Mouse (Mus musculus) hindbrain, postnatal 0 days (tissue): ENCODE measurements at regions not wholly inside any gene's neighbourhood (a gene's known extent, or its start where the extent isn't known, plus 50 kb on each side); places are given as distances from the start of the nearest gene placed in this dataset.

Experiments used
- ATAC-seq: fragments of 200-750 bp; cut with Nextera tagmentation; 2 replicates; pipeline ENCODE4 v1.8.0; 2017; ENCODE audit warnings: mild to moderate bottlenecking, moderate TSS enrichment, moderate library complexity
- DNase-seq: peaks from one replicate; pipeline ENCODE4 v3.0.0-alpha.2; 2015; ENCODE audit warnings: low spot score
- H3K27ac ChIP-seq: fragments of 300-500 bp; sonication (generic); 2 replicates; pipeline ENCODE4 v1.5.1; 2014; ENCODE audit warnings: mild to moderate bottlenecking
- H3K27me3 ChIP-seq: fragments of 300-500 bp; sonication (generic); 2 replicates; pipeline ENCODE4 v1.6.1; 2014; ENCODE audit warnings: low read length, mixed read lengths; ENCODE audit not compliant: insufficient read depth
- H3K36me3 ChIP-seq: fragments of 300-500 bp; sonication (generic); 2 replicates; pipeline ENCODE4 v1.6.1; 2014; ENCODE audit warnings: low read length, mixed read lengths; ENCODE audit not compliant: insufficient read depth
- H3K4me1 ChIP-seq: fragments of 300-500 bp; sonication (generic); 2 replicates; pipeline ENCODE4 v1.6.1; 2014; ENCODE audit warnings: antibody characterized with exemption, low read length, mixed read lengths; ENCODE audit not compliant: insufficient read depth
- H3K4me2 ChIP-seq: fragments of 300-500 bp; sonication (generic); 2 replicates; pipeline ENCODE4 v1.6.1; 2014; ENCODE audit warnings: low read depth, mild to moderate bottlenecking, low read length, moderate library complexity, mixed read lengths
- H3K4me3 ChIP-seq: fragments of 300-500 bp; sonication (generic); 2 replicates; pipeline ENCODE4 v1.5.1; 2014; ENCODE audit warnings: low read length
- H3K9ac ChIP-seq: fragments of 300-500 bp; sonication (generic); replicated peaks from 2 replicates; pipeline ENCODE4 v1.6.1; 2014; ENCODE audit warnings: mild to moderate bottlenecking, low read length, moderate library complexity, mixed read lengths
- H3K9me3 ChIP-seq: fragments of 300-500 bp; sonication (generic); 2 replicates; pipeline ENCODE4 v1.6.1; 2016; ENCODE audit warnings: low read length, mixed read lengths
- CTCF ChIP-seq: IDR thresholded peaks from 2 replicates; pipeline ENCODE4 v1.5.1; 2016; ENCODE audit warnings: antibody characterized with exemption, control low read depth, low read depth
- WGBS: fragments of 180-500 bp; shearing (Covaris S2); extraction: QIAGEN DNeasy Blood & Tissue Kit; methylation state at CpG from one replicate; pipeline ENCODE4 v1.1.7; 2014; 5-methylcytosine and 5-hydroxymethylcytosine counted together

DNA sequence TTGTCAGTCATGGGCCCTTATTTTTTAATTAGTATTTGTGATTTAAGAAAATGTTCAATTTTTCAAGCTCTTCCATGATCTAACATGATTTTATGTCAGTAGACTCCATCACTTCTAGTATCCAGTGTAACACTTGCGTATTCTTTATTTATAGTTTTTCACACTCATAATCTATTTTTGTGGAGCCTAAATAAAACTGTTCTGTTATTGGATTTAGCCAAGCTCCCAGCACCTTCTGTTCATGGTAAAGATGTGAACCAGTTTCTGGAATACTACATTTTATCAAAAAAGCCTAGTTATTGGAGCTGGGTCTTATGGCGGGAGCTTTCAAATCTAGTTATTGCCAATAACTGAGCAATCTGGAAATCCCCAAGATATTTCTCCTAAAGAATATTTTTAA is 334.8 kb downstream of the Ccdc50 start:
- H3K36me3 ChIP-seq = no peaks in the 10 kb centered on the region
- H3K9me3 ChIP-seq = no peaks in the 10 kb centered on the region
- no peak for TF ChIP-seq CTCF
- 94% methylated on average over 2 of the region's 2 CpGs for WGBS
- no peak overlapping the region for H3K9ac ChIP-seq
- H3K27ac ChIP-seq = no peak overlapping the region
- H3K27me3 ChIP-seq = no peaks in the 10 kb centered on the region
- H3K4me1 ChIP-seq = no peaks in the 10 kb centered on the region
- H3K4me3 ChIP-seq = no peak overlapping the region
- DNase-seq (no peak), ATAC-seq (no peak)
- no peak overlapping the region for H3K4me2 ChIP-seq
